9 mouse cellular contexts compared by ENCODE assay signal in the genomic region with DNA sequence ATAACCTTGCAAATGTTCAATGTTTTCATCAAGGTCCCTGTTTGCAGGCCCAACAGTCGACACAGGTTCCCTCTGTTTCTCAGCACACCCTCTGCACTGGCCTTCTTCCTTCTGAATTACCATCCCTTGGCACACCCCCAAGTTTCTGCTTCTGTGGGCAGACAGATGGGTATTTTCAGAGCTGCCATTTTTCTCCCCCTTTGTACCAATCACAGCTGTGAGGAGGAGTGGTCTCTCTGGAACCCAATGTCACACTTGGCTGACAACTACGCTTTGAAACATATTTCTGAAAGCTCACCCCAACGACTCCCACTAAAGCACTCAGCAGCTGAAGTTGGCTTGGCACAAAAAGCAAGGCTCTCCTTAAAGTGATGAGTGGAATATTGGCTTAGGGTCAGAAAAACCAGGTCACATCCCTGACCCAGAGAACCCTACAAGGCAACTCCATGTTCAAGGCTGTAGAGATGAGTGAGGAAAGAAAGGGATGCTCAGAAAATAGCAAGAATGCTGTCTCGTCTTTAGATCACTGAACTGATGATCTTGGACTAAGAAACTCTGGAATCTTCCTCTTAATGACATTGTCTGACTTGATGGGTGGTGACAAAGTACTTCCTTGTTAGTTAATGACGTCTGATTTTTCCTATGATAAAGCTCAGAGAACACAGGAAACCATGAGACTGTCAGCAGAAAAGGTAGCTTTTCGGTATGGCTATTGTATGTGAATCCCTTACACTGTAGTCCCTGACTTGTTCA. TPM values are rescaled to one million over a fixed set of nuclear protein-coding genes. Genes with fewer than 3 reads are reported as not detected.
DNase-seq lines count a peak whose midpoint lies in the region; ATAC-seq lines count a peak whose summit lies in the region.
"Had no signal": no experiment of that assay in that cellular context is flagged by ENCODE, and none has a peak within 500 bp of the region (broad histone marks: within the 10 kb centered on the region; RNA-seq: fewer than 3 reads in every experiment).

No protein-coding gene starts in this region.

- H3K9me3 ChIP-seq in intestine, embryonic 16.5 days (ENCODE audit: control insufficient read depth, low read length) = no peaks in the 10 kb centered on the region
- H3K9me3 ChIP-seq: limb, embryonic 15.5 days had no signal

- H3K4me1 ChIP-seq in intestine, embryonic 16.5 days (ENCODE audit: control insufficient read depth, insufficient read depth, low read length) = no peaks in the 10 kb centered on the region
- H3K4me1 ChIP-seq: limb, embryonic 15.5 days had no signal

- H3K4me3 ChIP-seq in intestine, embryonic 16.5 days (ENCODE audit: low read length) = no peak overlapping the region
- H3K4me3 ChIP-seq: limb, embryonic 15.5 days had no signal

- no peak overlapping the region for H3K4me2 ChIP-seq in intestine, embryonic 16.5 days (ENCODE audit: low read depth, low read length)
- H3K4me2 ChIP-seq: limb, embryonic 15.5 days had no signal

- 71% methylated on average over 6 of the region's 6 CpGs for WGBS in intestine, embryonic 16.5 days

- no peak overlapping the region for H3K27ac ChIP-seq in intestine, embryonic 16.5 days (ENCODE audit: low read length)
- H3K27ac ChIP-seq: limb, embryonic 15.5 days had no signal

- H3K9ac ChIP-seq in intestine, embryonic 16.5 days (ENCODE audit: low read depth, low read length) = no peak overlapping the region
- H3K9ac ChIP-seq: limb, embryonic 15.5 days had no signal

- peak; percentile 50 to 71 for DNase-seq in cerebellum, postnatal 14 days
- no peak for DNase-seq in cerebellum, adult 11-12 months
- DNase-seq in CD4-positive, CD25-positive, alpha-beta regulatory T cell, adult 2 months (ENCODE audit: low read depth, low spot score) = peak; percentile 49
- DNase-seq in frontal cortex, postnatal 36 days (ENCODE audit: low spot score in 2 of 2) = peak; percentile 58 to 84
- DNase-seq in left cerebral cortex, postnatal 14 days (ENCODE audit: low spot score in 2 of 2) = peak; percentile 59 to 75
- DNase-seq in spleen, adult 12 weeks (ENCODE audit: low spot score) = no peak
- DNase-seq in urinary bladder, adult 18-20 months (ENCODE audit: low spot score in 2 of 2) = no peak

- intact Hi-C loops in left cerebral cortex, postnatal 14 days (cut with DNase I) = no loop called here

- H3K36me3 ChIP-seq in intestine, embryonic 16.5 days (ENCODE audit: control insufficient read depth, insufficient read depth, low read length) = no peaks in the 10 kb centered on the region
- H3K36me3 ChIP-seq: limb, embryonic 15.5 days had no signal

- no peaks in the 10 kb centered on the region for H3K27me3 ChIP-seq in intestine, embryonic 16.5 days (replicated peaks; ENCODE audit: control insufficient read depth, insufficient read depth, low read length)
- H3K27me3 ChIP-seq: limb, embryonic 15.5 days had no signal

- no peak for ATAC-seq in intestine, embryonic 16.5 days

RNA-seq across cellular contexts. Expression of a gene that starts 31.7 kb away (rescaled TPM):
- total RNA-seq in left cerebral cortex, postnatal 14 days (2021) = 10 to 100 TPM; 37.7 to 38.1 TPM
- 1.5 and 1.7 TPM in 2 replicates for polyA plus RNA-seq in intestine, embryonic 16.5 days (2015; fragmentation: Nextera tagmentation; extraction: Ambion mirVana)

Comparison
In these comparisons a context has a peak if more than half of its experiments do, and no peak if none do; other contexts are left out.
1. DNase-seq: peak in cerebellum, postnatal 14 days (2 of 2), CD4-positive, CD25-positive, alpha-beta regulatory T cell, adult 2 months (single experiment), frontal cortex, postnatal 36 days (2 of 2) and left cerebral cortex, postnatal 14 days (2 of 2); none in cerebellum, adult 11-12 months (single experiment), spleen, adult 12 weeks (single experiment) and urinary bladder, adult 18-20 months (0 of 2).